Mouse (Mus musculus) liver, embryonic 14.5 days (tissue): ENCODE results near the gene Gm42517.

Experiments
- CTCF ChIP-seq: IDR thresholded peaks from 2 replicates; pipeline ENCODE4 v1.5.1; 2016; ENCODE audit warnings: antibody characterized with exemption, low read depth, control low read depth
- EP300 ChIP-seq: IDR thresholded peaks from 2 replicates; pipeline ENCODE4 v1.6.1; 2016; ENCODE audit warnings: antibody characterized with exemption, low read depth

GRCm38 (mm10) chr5:108331051-108331450 lies 36.7 kb downstream of the Gm42517 start:
- TF ChIP-seq CTCF (no peak), EP300 (no peak)
